In genomic region chr9:96966465-96966864, GRCm38 (mm10) we compare ENCODE assay signal across 23 mouse cellular contexts. TPM values are rescaled to one million over a fixed set of nuclear protein-coding genes. Genes with fewer than 3 reads are reported as not detected.
A peak's percentile ranks its signal among the peaks of the same experiment; 100 is the strongest.
DNase-seq lines count a peak whose midpoint lies in the region; ATAC-seq and TF ChIP-seq lines count a peak whose summit lies in the region.
"Had no signal": no experiment of that assay in that cellular context is flagged by ENCODE, and none has a peak within 500 bp of the region (broad histone marks: within the 10 kb centered on the region; RNA-seq: fewer than 3 reads in every experiment).

No protein-coding gene starts in this region.

- peaks cover 9% of the 10 kb centered on the region; the same call in 1 of the 2 replicates for H3K4me1 ChIP-seq in intestine, postnatal 0 days (replicated peaks; ENCODE audit: control insufficient read depth, insufficient read depth, low read length)
- peaks cover 53% of the 10 kb centered on the region for H3K4me1 ChIP-seq in kidney, adult 2 months (ENCODE audit: control insufficient read depth, insufficient read depth, low read length)
- peaks cover 36% of the 10 kb centered on the region for H3K4me1 ChIP-seq in kidney, postnatal 0 days (replicated peaks; ENCODE audit: insufficient read depth, low read length)
- H3K4me1 ChIP-seq in small intestine, adult 2 months (ENCODE audit: control insufficient read depth, insufficient read depth, insufficient read length, low read length) = peaks cover 12% of the 10 kb centered on the region
- H3K4me1 ChIP-seq in neural tube, embryonic 15.5 days = peaks cover 34% of the 10 kb centered on the region

- H3K27ac ChIP-seq in intestine, postnatal 0 days (ENCODE audit: low read depth, low read length) = peak overlapping the region; percentile 88
- H3K27ac ChIP-seq in kidney, adult 2 months (ENCODE audit: insufficient read depth, low read depth, low read length) = peak overlapping the region; percentile 95
- peak overlapping the region; percentile 85 for H3K27ac ChIP-seq in kidney, postnatal 0 days
- peak overlapping the region; percentile 82 for H3K27ac ChIP-seq in small intestine, adult 2 months (ENCODE audit: insufficient read depth, low read depth, low read length)
- no peak overlapping the region for H3K27ac ChIP-seq in neural tube, embryonic 15.5 days (replicated peaks)
- H3K27ac ChIP-seq: forebrain, embryonic 10.5 days; heart, adult 2 months; heart, embryonic 13.5 days; hindbrain, embryonic 12.5 days; limb, embryonic 12.5 days had no signal

- peak overlapping the region; percentile 32; the same call in 1 of the 2 replicates for H3K4me2 ChIP-seq in intestine, postnatal 0 days (replicated peaks; ENCODE audit: low read depth)
- H3K4me2 ChIP-seq in kidney, postnatal 0 days (ENCODE audit: low read length) = no peak overlapping the region
- H3K4me2 ChIP-seq in neural tube, embryonic 15.5 days = no peak overlapping the region
- H3K4me2 ChIP-seq: heart, embryonic 13.5 days; hindbrain, embryonic 12.5 days; limb, embryonic 12.5 days; midbrain, embryonic 11.5 days had no signal

- no peaks in the 10 kb centered on the region for H3K9me3 ChIP-seq in intestine, postnatal 0 days (ENCODE audit: control insufficient read depth)
- no peaks in the 10 kb centered on the region for H3K9me3 ChIP-seq in kidney, postnatal 0 days (replicated peaks; ENCODE audit: low read length)
- H3K9me3 ChIP-seq in neural tube, embryonic 15.5 days (replicated peaks) = no peaks in the 10 kb centered on the region
- H3K9me3 ChIP-seq: heart, embryonic 13.5 days had no signal

- no peak for TF ChIP-seq POLR2A in kidney, adult 2 months (IDR thresholded peaks at IDR 0.05; ENCODE audit: low read depth, low read length)
- no peak for TF ChIP-seq POLR2A in small intestine, adult 2 months (IDR thresholded peaks at IDR 0.05; ENCODE audit: low read depth, low read length)

- 50% methylated on average over 7 of the region's 7 CpGs for WGBS in intestine, postnatal 0 days
- WGBS in kidney, adult 2 months = 42% methylated on average over 7 of the region's 7 CpGs
- WGBS in kidney, postnatal 0 days = 65% methylated on average over 7 of the region's 7 CpGs
- WGBS in small intestine, adult 2 months = 54% methylated on average over 7 of the region's 7 CpGs
- 94% methylated on average over 7 of the region's 7 CpGs for WGBS in neural tube, embryonic 15.5 days

- H3K36me3 ChIP-seq in intestine, postnatal 0 days (ENCODE audit: control insufficient read depth, insufficient read depth) = no peaks in the 10 kb centered on the region
- H3K36me3 ChIP-seq in kidney, adult 2 months (ENCODE audit: control insufficient read depth, insufficient read depth, low read length) = no peaks in the 10 kb centered on the region
- no peaks in the 10 kb centered on the region for H3K36me3 ChIP-seq in kidney, postnatal 0 days (ENCODE audit: insufficient read depth, low read length)
- H3K36me3 ChIP-seq in small intestine, adult 2 months (ENCODE audit: control insufficient read depth, insufficient read depth, low read length) = no peaks in the 10 kb centered on the region
- H3K36me3 ChIP-seq in neural tube, embryonic 15.5 days = no peaks in the 10 kb centered on the region
- H3K36me3 ChIP-seq: hindbrain, embryonic 12.5 days had no signal

- no peak overlapping the region for H3K4me3 ChIP-seq in intestine, postnatal 0 days (ENCODE audit: low read depth, low read length)
- peak overlapping the region; percentile 2; the same call in 1 of the 2 replicates for H3K4me3 ChIP-seq in kidney, adult 2 months (ENCODE audit: insufficient read depth, low read depth, low read length)
- no peak overlapping the region for H3K4me3 ChIP-seq in kidney, postnatal 0 days (replicated peaks; ENCODE audit: low read depth, low read length)
- peak overlapping the region; percentile 44 for H3K4me3 ChIP-seq in small intestine, adult 2 months (ENCODE audit: low read depth, low read length)
- H3K4me3 ChIP-seq in neural tube, embryonic 15.5 days (replicated peaks) = no peak overlapping the region
- H3K4me3 ChIP-seq: forebrain, embryonic 10.5 days; heart, adult 2 months; heart, embryonic 13.5 days; hindbrain, embryonic 12.5 days; limb, embryonic 12.5 days had no signal

- ATAC-seq in intestine, postnatal 0 days = peak; percentile 72
- peak; percentile 69 for ATAC-seq in kidney, postnatal 0 days (replicated peaks; ENCODE audit: low FRiP score, low read depth)
- ATAC-seq in neural tube, embryonic 15.5 days (ENCODE audit: low FRiP score) = no peak
- ATAC-seq: forebrain, postnatal 0 days had no signal

- no peaks in the 10 kb centered on the region for H3K27me3 ChIP-seq in intestine, postnatal 0 days (replicated peaks; ENCODE audit: control insufficient read depth, insufficient read depth, low read length)
- H3K27me3 ChIP-seq in kidney, adult 2 months (replicated peaks; ENCODE audit: control insufficient read depth, insufficient read depth, low read length) = no peaks in the 10 kb centered on the region
- H3K27me3 ChIP-seq in kidney, postnatal 0 days (ENCODE audit: insufficient read depth, low read length) = no peaks in the 10 kb centered on the region
- no peaks in the 10 kb centered on the region for H3K27me3 ChIP-seq in small intestine, adult 2 months (ENCODE audit: control insufficient read depth, insufficient read depth, low read length)
- H3K27me3 ChIP-seq in neural tube, embryonic 15.5 days (replicated peaks) = no peaks in the 10 kb centered on the region
- H3K27me3 ChIP-seq: heart, embryonic 13.5 days; hindbrain, embryonic 12.5 days; limb, embryonic 12.5 days had no signal

- no peak for TF ChIP-seq CTCF in intestine, postnatal 0 days (IDR thresholded peaks at IDR 0.05; ENCODE audit: low read depth)
- TF ChIP-seq CTCF in kidney, adult 2 months (conservative IDR thresholded peaks at IDR 0.05; ENCODE audit: insufficient read depth, insufficient read length, low read depth, low read length) = no peak
- no peak for TF ChIP-seq CTCF in kidney, postnatal 0 days (IDR thresholded peaks at IDR 0.05; ENCODE audit: low read depth)
- no peak for TF ChIP-seq CTCF in small intestine, adult 2 months (IDR thresholded peaks at IDR 0.05; ENCODE audit: extremely low read depth, insufficient read length, insufficient replicate concordance, low read depth, low read length)

- H3K9ac ChIP-seq in intestine, postnatal 0 days (ENCODE audit: low read depth, low read length) = no peak overlapping the region
- no peak overlapping the region for H3K9ac ChIP-seq in kidney, postnatal 0 days (ENCODE audit: low read depth, low read length)
- H3K9ac ChIP-seq in neural tube, embryonic 15.5 days (replicated peaks) = no peak overlapping the region
- H3K9ac ChIP-seq: forebrain, postnatal 0 days; heart, embryonic 13.5 days; hindbrain, embryonic 12.5 days; limb, embryonic 12.5 days had no signal

- DNase-seq in kidney, adult 2 months = peak; percentile 95
- DNase-seq in kidney, postnatal 0 days (ENCODE audit: low spot score) = no peak
- no peak for DNase-seq in layer of hippocampus, postnatal 10 days (ENCODE audit: low spot score in 2 of 2)
- no peak for DNase-seq in spleen, adult 18-20 months
- DNase-seq: adrenal gland, adult 8-10 months; cerebellum, adult 18-20 months; cerebellum, postnatal 14 days; forebrain, postnatal 0 days; gastrocnemius, postnatal 25 days; heart, adult 2 months; heart, postnatal 14 days; lung, adult 18-20 months; lung, postnatal 10 days; thymus, postnatal 14 days had no signal

RNA-seq across cellular contexts. Expression of gene Spsb4, which starts 52.2 kb away (rescaled TPM):
- 23.4 and 25.0 TPM in 2 replicates for polyA plus RNA-seq in intestine, postnatal 0 days (2015; fragmentation: Nextera tagmentation; extraction: Ambion mirVana)
- polyA plus RNA-seq in kidney, adult 2 months (2012; rRNA removed) = 61.5 and 62.5 TPM in 2 replicates
- 55.3 and 61.7 TPM in 2 replicates for polyA plus RNA-seq in kidney, postnatal 0 days (2015; fragmentation: Nextera tagmentation; extraction: Ambion mirVana)
- polyA plus RNA-seq in small intestine, adult 2 months (2012; rRNA removed) = 0.24 and 0.56 TPM in 2 replicates
- polyA plus RNA-seq in neural tube, embryonic 15.5 days (2015; fragmentation: Nextera tagmentation; extraction: Ambion mirVana) = 28.5 and 31.0 TPM in 2 replicates
- total RNA-seq in layer of hippocampus, postnatal 10 days (2021) = 1 to 10 TPM; 7.9 to 9.9 TPM
- total RNA-seq: MEL had no signal

Comparison
In these comparisons a context has a peak if more than half of its experiments do, and no peak if none do; other contexts are left out.
1. H3K4me3 ChIP-seq: peak in kidney, adult 2 months (single experiment) and small intestine, adult 2 months (single experiment); none in intestine, postnatal 0 days (single experiment), kidney, postnatal 0 days (single experiment) and neural tube, embryonic 15.5 days (single experiment).
2. RNA of gene Spsb4, which starts 52.2 kb away (polyA plus RNA-seq): 61.5 to 62.5 TPM in kidney, adult 2 months, 55.3 to 61.7 TPM in kidney, postnatal 0 days, 28.5 to 31.0 TPM in neural tube, embryonic 15.5 days and 23.4 to 25.0 TPM in intestine, postnatal 0 days; 0.24 to 0.56 TPM in small intestine, adult 2 months; every median in the first group is over 10 times any median in the second.